Mouse (Mus musculus) lung, adult 2 months (tissue): ENCODE measurements around the gene Sstr2.

ENCODE experiments used
- CTCF ChIP-seq: fragments of 200-500 bp; IDR thresholded peaks from 2 replicates; pipeline ENCODE4 v1.5.1; 2011; ENCODE audit warnings: mild to moderate bottlenecking, low read length, control low read depth; ENCODE audit not compliant: insufficient read depth
- POLR2A ChIP-seq: fragments of 200-500 bp; IDR thresholded peaks from 2 replicates; pipeline ENCODE4 v1.6.1; 2011; ENCODE audit warnings: low read depth, mild to moderate bottlenecking, control low read depth, low read length, borderline replicate concordance; ENCODE audit errors: extremely low read depth

- TF ChIP-seq CTCF = no peak
- no peak for TF ChIP-seq POLR2A
These were observed 4.7 kb upstream of the Sstr2 start for GRCm38 (mm10) chr11:113614476-113614875.
